Mouse (Mus musculus) spleen, postnatal 14 days (tissue): Measurements from ENCODE around the gene Matk.
"Not testable (repeated sequence)": the region's sequence is repeated elsewhere in the genome, so short reads cannot be mapped to it uniquely, and the experiment has no call there.

Experiments
- DNase-seq, 2 experiments: peaks; one replicate each; pipeline ENCODE4 v3.0.0; 2021 to 2022; ENCODE audit warnings: low spot score in 2 of 2

Gene Matk

GRCm38 (mm10) chr10:81252424-81253419 lies at the start of gene Matk:
Gene Matk, plus strand, starts transcription at chr10:81252935.
- no peak for DNase-seq

DNA sequence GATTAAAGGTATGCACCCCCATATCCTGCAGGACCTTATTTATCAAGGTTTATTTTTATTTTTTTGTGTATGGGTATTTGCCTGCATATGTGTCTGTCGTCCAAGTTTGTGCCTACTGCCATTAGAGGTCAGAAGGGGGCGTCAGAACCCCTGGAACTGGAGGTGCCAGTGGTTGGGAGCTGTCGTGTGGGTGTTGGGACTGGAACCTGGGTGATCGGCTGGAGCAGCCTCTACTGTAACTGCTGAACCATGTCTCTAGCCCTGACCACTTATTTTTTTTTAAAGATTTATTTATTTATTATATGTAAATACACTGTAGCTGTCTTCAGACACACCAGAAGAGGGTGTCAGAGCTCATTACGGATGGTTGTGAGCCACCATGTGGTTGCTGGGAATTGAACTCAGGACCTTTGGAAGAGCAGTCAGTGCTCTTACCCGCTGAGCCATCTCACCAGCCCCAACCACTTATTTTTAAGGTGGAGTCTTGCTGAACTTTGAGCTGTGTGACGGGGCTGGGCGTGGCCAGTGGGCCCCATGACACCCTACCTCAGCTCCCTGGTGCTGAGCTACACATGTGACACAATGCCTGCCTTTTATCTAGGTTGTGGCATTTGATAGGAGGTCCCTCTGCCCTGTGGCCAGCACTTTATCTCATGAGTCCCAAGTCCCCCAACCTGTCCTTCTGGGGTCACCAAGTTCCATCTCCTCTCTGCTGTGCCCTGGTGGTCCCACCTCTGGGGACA lies 49.6 kb upstream of the Matk start:
- DNase-seq: no peak

GRCm38 (mm10) chr10:81204137-81204536 lies 48.6 kb upstream of the Matk start:
- DNase-seq: no peak

DNA sequence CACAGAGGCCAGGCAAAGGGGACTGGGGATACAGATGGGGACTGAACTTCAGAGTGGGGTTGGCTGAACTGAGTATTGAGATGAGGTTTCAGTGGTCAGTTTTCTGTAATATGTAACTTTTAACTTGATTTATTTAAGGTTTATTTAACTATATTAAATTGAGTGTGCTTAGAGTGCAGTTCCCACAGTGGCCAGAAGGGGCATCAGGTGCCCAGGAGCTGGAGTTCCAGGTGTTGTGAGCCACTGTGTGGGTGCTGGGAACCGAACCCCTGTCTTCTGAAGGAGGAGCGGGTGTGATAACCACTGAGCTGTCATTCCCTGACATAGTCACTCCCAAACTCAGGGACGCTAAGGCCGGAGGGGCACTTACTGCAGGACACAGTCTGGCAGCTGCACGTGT lies 42.6 kb upstream of the Matk start:
- no peak for DNase-seq

DNA sequence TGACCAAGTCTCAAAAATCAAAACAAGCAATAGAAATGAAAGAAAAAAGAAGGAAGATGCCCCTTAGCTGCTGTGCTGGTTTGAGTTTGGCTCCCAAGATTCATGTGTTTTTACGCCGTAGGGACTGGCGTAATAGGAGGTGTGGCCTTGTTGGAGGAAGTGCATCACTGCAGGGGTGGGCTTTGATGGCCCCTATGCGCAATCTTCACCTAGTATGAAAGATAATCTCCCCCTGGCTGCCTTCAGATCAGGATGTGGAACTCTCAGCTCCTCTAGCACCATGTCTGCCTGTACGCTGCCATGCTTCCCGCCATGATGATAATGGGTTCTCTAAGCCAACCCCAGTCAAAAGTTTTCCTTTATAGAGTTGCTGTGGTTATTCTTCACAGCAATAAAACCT lies 36.5 kb upstream of the Matk start:
- no peak for DNase-seq

GRCm38 (mm10) chr10:81216810-81217209 lies 35.9 kb upstream of the Matk start:
- DNase-seq: no peak

DNA sequence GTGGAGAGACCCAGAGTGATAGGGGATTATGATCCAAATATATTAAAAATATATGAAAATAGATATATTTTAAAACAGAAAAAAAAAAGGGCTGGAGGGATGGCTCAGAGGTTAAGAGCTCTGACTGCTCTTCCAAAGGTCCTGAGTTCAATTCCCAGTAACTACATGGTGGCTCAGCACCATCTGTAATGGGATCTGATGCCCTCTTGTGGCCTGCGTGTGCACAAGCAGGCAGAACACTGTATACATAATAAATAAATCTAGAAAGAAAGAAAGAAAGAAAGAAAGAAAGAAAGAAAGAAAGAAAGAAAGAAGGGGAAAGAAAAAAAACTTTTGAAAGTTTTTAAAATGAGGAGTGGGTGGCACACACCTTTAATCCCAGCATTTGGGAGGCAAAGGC lies 35.5 kb upstream of the Matk start:
- DNase-seq: peak in 1 of 2 experiments; percentile 37

- peak; percentile 55 to 79 for DNase-seq
Measured at GRCm38 (mm10) chr10:81217964-81218363, 34.8 kb upstream of the Matk start.

DNA sequence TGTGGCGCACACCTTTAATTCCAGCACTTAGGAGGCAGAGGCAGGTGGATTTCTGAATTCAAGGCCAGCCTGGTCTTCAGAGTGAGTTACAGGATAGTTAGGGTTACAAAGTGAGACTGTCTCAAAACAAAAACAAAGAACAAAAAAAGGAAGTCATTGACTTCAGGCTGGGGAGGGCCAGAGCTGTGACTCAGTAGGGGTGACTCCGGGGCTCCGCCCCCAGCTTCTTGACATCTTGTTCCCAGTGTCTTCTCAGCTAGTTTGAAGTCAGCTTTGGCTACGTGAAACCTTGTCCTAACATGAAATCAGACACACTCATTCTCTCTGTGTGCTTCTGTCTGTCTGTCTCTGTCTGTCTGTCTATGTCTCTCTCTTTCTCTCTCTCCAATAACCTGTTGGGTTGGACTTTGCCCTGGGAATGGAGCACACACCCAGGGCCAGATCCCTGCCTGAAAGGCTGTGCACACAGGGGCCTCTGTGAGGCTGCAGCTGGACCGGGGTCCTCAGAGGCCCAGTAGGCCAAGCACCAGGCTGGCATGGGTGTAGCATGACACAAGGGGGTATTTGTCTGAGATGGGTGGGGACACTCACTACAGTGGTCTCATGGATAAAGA lies 31.2 kb upstream of the Matk start:
- DNase-seq: no peak

DNA sequence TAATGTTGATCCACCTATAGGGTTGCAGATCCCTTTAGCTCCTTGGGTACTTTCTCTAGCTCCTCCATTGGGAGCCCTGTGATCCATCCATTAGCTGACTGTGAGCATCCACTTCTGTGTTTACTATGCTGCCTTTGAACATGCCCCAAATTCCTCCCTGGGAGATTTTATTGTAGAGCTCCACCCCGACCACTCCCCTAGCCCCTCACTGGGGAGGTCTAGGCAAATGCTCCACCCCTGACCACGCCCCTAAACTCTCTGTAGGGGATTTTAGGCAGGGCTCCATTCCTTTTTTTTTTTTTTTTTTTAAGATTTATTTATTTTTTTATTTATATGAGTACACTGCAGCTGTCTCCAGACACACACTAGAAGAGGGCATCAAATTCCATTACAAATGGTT lies 29.0 kb upstream of the Matk start:
- DNase-seq: not testable (repeated sequence)

DNA sequence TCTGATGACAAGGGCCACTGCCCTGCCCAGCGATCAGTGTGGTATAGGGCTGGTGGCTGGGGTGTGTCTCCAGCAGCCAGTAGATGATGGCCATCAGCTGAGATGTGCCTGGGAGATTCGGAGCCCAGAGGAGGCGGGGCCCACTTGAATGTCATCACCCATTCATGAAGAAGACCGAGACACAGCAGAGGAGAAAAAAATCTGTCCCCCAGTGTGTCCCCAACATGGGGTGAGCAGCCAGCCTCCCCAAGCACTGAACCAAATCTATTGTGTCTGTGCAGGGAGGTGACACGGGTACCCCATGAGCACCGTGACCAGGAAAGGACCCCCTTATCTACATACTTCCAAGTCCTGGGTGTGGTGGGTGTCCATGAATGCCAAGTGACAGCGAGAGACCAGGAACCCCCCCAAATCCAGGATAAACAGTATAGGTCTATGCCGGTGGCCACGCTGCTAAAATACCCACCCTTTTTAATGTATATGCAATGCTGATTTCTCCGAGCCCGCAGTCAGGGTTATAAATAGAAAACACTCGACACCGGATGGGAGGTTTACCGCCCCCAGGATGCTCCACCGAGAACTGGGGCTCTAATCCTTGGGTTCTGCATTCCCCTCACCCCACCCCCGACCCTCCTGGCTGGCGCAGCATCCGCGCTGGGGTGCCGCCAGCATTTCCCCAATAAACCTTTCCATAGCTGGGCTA lies 22.8 kb upstream of the Matk start:
- DNase-seq: no peak

DNA sequence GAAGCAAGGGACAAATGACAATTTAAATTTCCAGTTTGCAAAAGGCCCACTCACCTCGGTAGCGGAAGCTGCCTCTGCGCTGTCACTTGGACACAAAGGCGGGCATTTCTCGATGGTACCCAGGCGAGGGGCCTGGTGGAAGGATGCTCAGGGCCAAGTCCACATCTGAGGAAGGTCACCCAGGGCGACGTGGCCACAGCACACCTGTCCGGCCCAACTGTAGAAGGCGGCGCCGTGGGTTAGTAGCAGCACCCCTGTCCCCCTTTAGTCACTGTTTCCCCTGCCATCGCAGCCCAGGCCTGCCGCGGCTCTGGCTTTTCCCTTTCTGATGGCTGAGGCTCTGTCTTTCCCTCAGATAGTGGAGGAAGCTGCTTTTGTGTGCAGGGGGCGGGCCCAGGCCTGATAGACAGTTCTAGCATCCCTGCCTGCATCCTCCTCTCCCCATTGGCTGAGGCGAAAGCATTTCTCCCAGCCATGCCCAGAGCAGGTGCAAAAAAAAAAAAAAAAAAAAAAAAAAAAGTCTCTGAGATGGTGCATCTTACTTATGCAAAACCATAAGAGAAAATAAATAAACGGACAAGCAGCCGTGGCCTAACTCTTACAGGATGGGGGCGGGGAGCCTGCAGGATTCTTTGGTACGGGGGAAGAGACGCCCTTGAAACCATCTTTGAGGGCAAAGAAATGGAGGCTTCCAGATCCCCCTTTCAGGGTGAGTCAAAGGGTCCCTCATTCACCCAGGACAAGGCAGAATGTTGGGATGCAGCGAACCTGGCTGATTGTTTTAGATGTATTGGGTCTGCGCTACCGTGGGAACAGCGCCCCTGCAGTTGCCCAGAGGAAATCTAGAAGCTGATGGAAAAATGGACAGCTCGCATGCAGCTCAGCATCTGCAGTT lies 22.1 kb upstream of the Matk start, which contains the start of gene Atcay:
Gene Atcay, minus strand, starts transcription at position 396 of the 895 bp plus-strand sequence.
- no peak for DNase-seq

DNA sequence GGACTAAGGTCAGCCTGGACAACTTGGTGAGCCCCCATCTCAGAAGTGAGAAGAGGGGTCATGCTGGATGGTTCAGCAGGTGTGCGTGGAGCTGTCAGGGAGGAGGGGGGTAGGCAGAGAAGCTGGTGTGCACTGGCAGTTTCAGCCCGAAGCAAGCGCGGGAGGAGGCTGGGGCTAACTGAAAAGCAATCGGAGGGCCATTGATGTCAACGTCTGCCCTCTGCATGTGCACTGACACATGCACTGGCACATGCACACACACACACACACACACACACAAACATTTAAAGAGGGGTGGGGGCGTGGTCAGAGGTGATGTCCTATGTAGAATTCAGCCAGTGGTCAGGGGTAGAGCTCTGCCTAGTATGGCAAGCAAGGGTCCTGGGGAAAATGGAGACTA lies 21.3 kb upstream of the Matk start:
- DNase-seq: no peak

GRCm38 (mm10) chr10:81232580-81233225 lies 20.0 kb upstream of the Matk start, which contains the start of gene Zfr2:
Gene Zfr2, plus strand, starts transcription at chr10:81233155.
- DNase-seq: peak; percentile 78 to 86

GRCm38 (mm10) chr10:81233226-81233585 lies 19.5 kb upstream of the Matk start:
- no peak for DNase-seq

GRCm38 (mm10) chr10:81234206-81234605 lies 18.5 kb upstream of the Matk start:
- DNase-seq: no peak

GRCm38 (mm10) chr10:81236471-81237268 lies 16.1 kb upstream of the Matk start:
- no peak for DNase-seq

- DNase-seq: no peak
Measured at GRCm38 (mm10) chr10:81238618-81239017, 14.1 kb upstream of the Matk start.

DNA sequence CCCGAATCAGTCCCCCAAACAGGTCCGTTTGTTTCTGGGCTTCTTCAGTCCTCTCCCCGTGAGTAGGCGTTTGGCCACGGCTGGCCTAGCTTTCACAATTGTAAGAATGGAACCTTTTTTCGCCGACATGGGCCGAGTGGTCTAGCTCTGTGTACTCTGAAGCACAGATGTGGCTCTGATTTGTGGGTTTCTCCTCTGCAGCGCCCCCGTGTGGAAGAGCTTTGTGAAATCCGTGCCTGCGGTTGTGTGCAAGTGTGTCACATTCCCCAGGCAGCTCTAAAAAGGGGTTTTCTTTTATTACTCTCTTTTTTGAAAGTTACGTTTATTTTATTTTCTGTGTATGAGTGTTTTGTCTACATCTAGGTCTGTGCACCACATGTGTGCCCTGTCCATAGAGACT lies 11.9 kb upstream of the Matk start:
- DNase-seq: peak in 1 of 2 experiments; percentile 58
